Mouse (Mus musculus) embryonic facial prominence, embryonic 11.5 days (tissue): ENCODE data around the gene Gm11639. TPM values are rescaled to one million over a fixed set of nuclear protein-coding genes. Genes with fewer than 3 reads are reported as not detected.

ENCODE experiments used
- ATAC-seq: fragments of 200-750 bp; cut with Nextera tagmentation; replicated peaks from 2 replicates; pipeline ENCODE4 v1.8.0; 2017; ENCODE audit warnings: low read depth; ENCODE audit not compliant: insufficient number of reproducible peaks, low FRiP score, low TSS enrichment
- DNase-seq: peaks from one replicate; pipeline ENCODE4 v3.0.0-alpha.2; 2015; ENCODE audit warnings: low spot score
- H3K27ac ChIP-seq: fragments of 300-500 bp; sonication (generic); replicated peaks from 2 replicates; pipeline ENCODE4 v1.5.1; 2014; ENCODE audit warnings: mild to moderate bottlenecking, low read depth, low read length, control low read depth
- H3K27me3 ChIP-seq: fragments of 300-500 bp; sonication (generic); 2 replicates; pipeline ENCODE4 v1.6.1; 2014; ENCODE audit warnings: mild to moderate bottlenecking, low read length, moderate library complexity, mixed read lengths; ENCODE audit not compliant: control insufficient read depth, insufficient read depth
- H3K36me3 ChIP-seq: fragments of 300-500 bp; sonication (generic); replicated peaks from 2 replicates; pipeline ENCODE4 v1.6.1; 2014; ENCODE audit warnings: low read depth, mild to moderate bottlenecking, low read length, moderate library complexity, mixed read lengths; ENCODE audit not compliant: control insufficient read depth, insufficient read depth
- H3K4me1 ChIP-seq: fragments of 300-500 bp; sonication (generic); 2 replicates; pipeline ENCODE4 v1.6.1; 2014; ENCODE audit warnings: low read length, mixed read lengths; ENCODE audit not compliant: control insufficient read depth, insufficient read depth
- H3K4me2 ChIP-seq: fragments of 300-500 bp; sonication (generic); 2 replicates; pipeline ENCODE4 v1.6.1; 2014; ENCODE audit warnings: low read depth, mild to moderate bottlenecking, control low read depth, low read length, moderate library complexity
- H3K4me3 ChIP-seq: fragments of 300-500 bp; sonication (generic); 2 replicates; pipeline ENCODE4 v1.5.1; 2014; ENCODE audit warnings: low read depth, low read length, control low read depth
- H3K9ac ChIP-seq: fragments of 300-500 bp; sonication (generic); replicated peaks from 2 replicates; pipeline ENCODE4 v1.6.1; 2014; ENCODE audit warnings: mild to moderate bottlenecking, control low read depth, low read length
- H3K9me3 ChIP-seq: fragments of 300-500 bp; sonication (generic); replicated peaks from 2 replicates; pipeline ENCODE4 v1.6.1; 2016; ENCODE audit warnings: mild to moderate bottlenecking, low read length, inconsistent platforms, mixed read lengths; ENCODE audit not compliant: control insufficient read depth
- WGBS: fragments of 180-500 bp; shearing (Covaris S2); extraction: QIAGEN DNeasy Blood & Tissue Kit; methylation state at CpG from one replicate; pipeline ENCODE4 v1.1.7; 2014; 5-methylcytosine and 5-hydroxymethylcytosine counted together
- polyA plus RNA-seq: library from polyadenylated mRNA; unstranded; fragments of >200 nt; fragmentation: Nextera tagmentation; extraction: Ambion mirVana; gene quantifications from 2 replicates; pipeline ENCODE4 v1.2.1, GENCODE M21; 2014

Gene Gm11639
- polyA plus RNA-seq, 1 experiment from 2014 or later, result not detected

GRCm38 (mm10) chr11:105141115-105141514, 455.6 kb downstream of the Gm11639 start:
- no peaks in the 10 kb centered on the region for H3K9me3 ChIP-seq
- H3K36me3 ChIP-seq, result peaks cover 3% of the 10 kb centered on the region
- DNase-seq (no peak), ATAC-seq (no peak)
- no peak overlapping the region for H3K4me3 ChIP-seq
- H3K27ac ChIP-seq, result no peak overlapping the region
- no peak overlapping the region for H3K9ac ChIP-seq
- H3K4me2 ChIP-seq, result no peak overlapping the region
- H3K27me3 ChIP-seq, result no peaks in the 10 kb centered on the region
- no peaks in the 10 kb centered on the region for H3K4me1 ChIP-seq
- WGBS, result 90% methylated on average over 5 of the region's 5 CpGs

DNA sequence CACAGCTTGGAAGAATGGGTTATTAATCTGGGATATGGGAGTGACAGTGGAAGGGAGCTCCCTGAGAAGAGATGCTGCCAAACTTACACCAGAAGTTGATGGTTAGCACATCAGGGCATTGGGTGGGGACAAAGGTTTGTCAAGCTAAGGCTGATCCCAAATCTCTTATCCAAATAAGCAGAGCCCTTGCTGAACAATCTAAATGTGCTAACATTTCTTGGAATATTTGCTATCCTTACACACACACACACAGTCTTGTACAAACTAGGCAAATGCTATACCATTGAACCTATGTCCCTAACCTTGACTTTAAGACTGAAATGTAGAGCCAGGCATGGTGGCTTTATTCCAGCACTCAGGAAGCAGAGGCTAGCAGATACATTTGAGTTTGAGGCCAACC, 458.1 kb downstream of the Gm11639 start:
- no peak overlapping the region for H3K4me3 ChIP-seq
- H3K9me3 ChIP-seq, result no peaks in the 10 kb centered on the region
- DNase-seq (no peak), ATAC-seq (no peak)
- no peak overlapping the region for H3K27ac ChIP-seq
- no peaks in the 10 kb centered on the region for H3K4me1 ChIP-seq
- peaks cover 3% of the 10 kb centered on the region for H3K36me3 ChIP-seq
- no peaks in the 10 kb centered on the region for H3K27me3 ChIP-seq
- H3K9ac ChIP-seq, result no peak overlapping the region
- no peak overlapping the region for H3K4me2 ChIP-seq

DNA sequence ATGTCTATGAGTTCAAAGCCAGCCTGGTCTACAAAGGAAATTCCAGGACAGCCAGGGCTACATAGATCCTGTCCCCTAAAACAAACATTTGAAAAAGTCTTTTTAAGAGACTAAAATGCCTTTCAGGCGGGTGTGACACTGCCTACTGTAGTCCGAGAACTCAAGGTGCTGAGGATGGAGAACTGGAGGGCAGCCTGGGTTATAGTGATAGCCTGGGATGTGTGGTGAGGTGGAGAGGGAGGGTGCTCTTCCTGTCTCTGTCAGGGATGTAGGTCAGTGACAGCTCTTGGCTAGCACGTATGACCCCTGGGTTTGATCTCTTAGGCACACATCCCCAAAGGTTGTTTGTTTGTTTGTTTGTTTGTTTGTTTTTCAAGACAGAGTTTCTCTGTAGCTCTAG, 458.6 kb downstream of the Gm11639 start:
- no peak overlapping the region for H3K4me3 ChIP-seq
- no peak overlapping the region for H3K9ac ChIP-seq
- ATAC-seq (no peak), DNase-seq (no peak)
- no peaks in the 10 kb centered on the region for H3K27me3 ChIP-seq
- H3K9me3 ChIP-seq, result no peaks in the 10 kb centered on the region
- H3K36me3 ChIP-seq, result peaks cover 3% of the 10 kb centered on the region
- no peak overlapping the region for H3K27ac ChIP-seq
- WGBS, result 83% methylated on average over 3 of the region's 3 CpGs
- no peaks in the 10 kb centered on the region for H3K4me1 ChIP-seq
- no peak overlapping the region for H3K4me2 ChIP-seq

DNA sequence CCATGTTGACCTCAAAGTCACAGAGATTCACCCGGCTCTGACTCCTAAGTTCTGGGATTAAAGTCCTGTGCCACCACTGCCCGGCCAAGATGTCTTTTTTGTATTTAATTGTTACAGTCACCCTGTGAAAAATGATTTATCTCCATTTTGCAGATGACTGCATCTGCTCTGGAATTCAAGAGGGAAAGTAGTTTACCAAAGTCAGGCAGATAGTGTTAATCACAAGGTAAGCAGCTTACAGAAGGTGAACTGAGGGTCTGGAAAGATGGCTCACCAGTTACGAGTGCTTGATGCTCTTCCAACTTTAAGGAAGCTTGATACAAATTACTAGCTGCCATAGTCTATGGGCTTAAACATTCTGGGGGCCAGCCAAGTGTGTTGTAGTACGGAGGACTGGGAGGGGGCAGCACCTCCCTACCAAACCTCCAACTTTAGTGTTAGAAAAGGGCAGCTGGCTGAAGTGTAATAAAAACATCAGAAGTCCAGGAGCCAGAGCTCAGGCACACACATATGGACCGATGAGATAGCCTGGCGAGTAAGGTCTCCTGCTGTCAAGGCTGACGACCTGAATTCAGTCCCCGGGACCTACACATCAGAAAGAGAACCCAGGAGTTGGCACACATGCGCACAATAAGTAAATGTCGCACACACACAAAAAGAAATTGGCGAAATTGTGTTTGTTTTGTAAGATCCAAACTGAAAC, 459.2 kb downstream of the Gm11639 start:
- Histone ChIP-seq H3K4me3 (no peak overlapping the region), H3K4me2 (no peak overlapping the region), H3K4me1 (no peaks in the 10 kb centered on the region), H3K9me3 (no peaks in the 10 kb centered on the region), H3K9ac (no peak overlapping the region), H3K27me3 (no peaks in the 10 kb centered on the region), H3K27ac (no peak overlapping the region), H3K36me3 (peaks cover under 1% of the 10 kb centered on the region; the same call in 1 of the 2 replicates)
- no peak for ATAC-seq
- DNase-seq, result no peak
- 84% methylated on average over 11 of the region's 11 CpGs for WGBS

DNA sequence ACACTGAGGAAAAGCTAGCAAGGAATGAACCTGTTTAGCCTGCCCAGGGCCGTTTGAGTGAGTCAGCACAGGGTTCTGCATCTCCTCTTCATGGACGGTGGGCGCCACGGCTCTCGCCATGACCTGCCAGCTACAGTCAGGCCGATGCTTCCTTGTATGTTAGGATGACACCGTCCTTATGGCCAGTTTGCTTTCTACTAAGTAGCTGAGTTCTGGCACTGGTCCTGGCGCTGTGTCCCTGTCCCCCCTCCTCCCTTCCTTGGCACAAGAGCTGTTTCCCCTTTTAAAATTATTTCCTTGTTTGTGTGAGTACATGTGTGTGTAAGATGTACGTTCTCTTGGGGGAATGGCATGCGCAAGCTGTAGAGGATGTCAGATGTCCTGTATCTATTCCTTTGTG, 459.7 kb downstream of the Gm11639 start:
- Histone ChIP-seq H3K4me2 (no peak overlapping the region), H3K4me1 (no peaks in the 10 kb centered on the region), H3K27ac (no peak overlapping the region), H3K9ac (no peak overlapping the region), H3K27me3 (no peaks in the 10 kb centered on the region), H3K36me3 (no peaks in the 10 kb centered on the region), H3K9me3 (no peaks in the 10 kb centered on the region), H3K4me3 (no peak overlapping the region)
- no peak for ATAC-seq
- DNase-seq, result no peak
- WGBS, result 88% methylated on average over 10 of the region's 10 CpGs

- 65% methylated on average over 3 of the region's 3 CpGs for WGBS
- no peaks in the 10 kb centered on the region for H3K9me3 ChIP-seq
- DNase-seq (no peak), ATAC-seq (no peak)
- H3K27ac ChIP-seq, result no peak within 1 kb of the TSS
- no peaks in the 10 kb centered on the region for H3K36me3 ChIP-seq
- H3K4me2 ChIP-seq, result no peak within 1 kb of the TSS
- H3K27me3 ChIP-seq, result no peaks in the 10 kb centered on the region
- H3K4me1 ChIP-seq, result no peaks in the 10 kb centered on the region
- no peak within 1 kb of the TSS for H3K9ac ChIP-seq
- H3K4me3 ChIP-seq, result no peak within 1 kb of the TSS
These were observed 461.1 kb downstream of the Gm11639 start, which contains the start of gene Gm10842 for GRCm38 (mm10) chr11:105146593-105146992. TSS of gene Gm10842 (plus strand) at chr11:105146893.

- Histone ChIP-seq H3K4me3 (no peak overlapping the region), H3K4me2 (no peak overlapping the region), H3K27ac (no peak overlapping the region), H3K9ac (no peak overlapping the region), H3K9me3 (no peaks in the 10 kb centered on the region), H3K27me3 (no peaks in the 10 kb centered on the region), H3K4me1 (peaks cover 2% of the 10 kb centered on the region), H3K36me3 (no peaks in the 10 kb centered on the region)
- ATAC-seq (no peak), DNase-seq (no peak)
- 76% methylated on average over 3 of the region's 3 CpGs for WGBS
These were observed 463.8 kb downstream of the Gm11639 start for GRCm38 (mm10) chr11:105149353-105149752.

- Histone ChIP-seq H3K27ac (no peak overlapping the region), H3K9me3 (no peaks in the 10 kb centered on the region), H3K36me3 (no peaks in the 10 kb centered on the region), H3K4me1 (peaks cover 2% of the 10 kb centered on the region), H3K9ac (no peak overlapping the region), H3K4me2 (no peak overlapping the region), H3K4me3 (no peak overlapping the region), H3K27me3 (no peaks in the 10 kb centered on the region)
- DNase-seq, result no peak
- WGBS, result 90% methylated on average over 1 of the region's 1 CpGs
- no peak for ATAC-seq
These were observed 464.3 kb downstream of the Gm11639 start for GRCm38 (mm10) chr11:105149766-105150165.
